Mouse (Mus musculus) spleen, adult 18-20 months (tissue): ENCODE measurements around the gene Spsb2.
"Not testable (repeated sequence)": the region's sequence is repeated elsewhere in the genome, so short reads cannot be mapped to it uniquely, and the experiment has no call there.

ENCODE experiments used
- DNase-seq, 2 experiments: peaks; one replicate each; pipeline ENCODE4 v3.0.0; 2022; ENCODE audit warnings: mixed read lengths in 2 of 2

Spsb2 gene

GRCm38 (mm10) chr6:124817563-124817962 is 9.1 kb downstream of the Spsb2 start:
- DNase-seq, result no peak

- no peak for DNase-seq
These were observed 9.5 kb downstream of the Spsb2 start for GRCm38 (mm10) chr6:124817971-124818370.

- no peak for DNase-seq
These were observed 12.4 kb downstream of the Spsb2 start for GRCm38 (mm10) chr6:124820891-124821290.

DNA sequence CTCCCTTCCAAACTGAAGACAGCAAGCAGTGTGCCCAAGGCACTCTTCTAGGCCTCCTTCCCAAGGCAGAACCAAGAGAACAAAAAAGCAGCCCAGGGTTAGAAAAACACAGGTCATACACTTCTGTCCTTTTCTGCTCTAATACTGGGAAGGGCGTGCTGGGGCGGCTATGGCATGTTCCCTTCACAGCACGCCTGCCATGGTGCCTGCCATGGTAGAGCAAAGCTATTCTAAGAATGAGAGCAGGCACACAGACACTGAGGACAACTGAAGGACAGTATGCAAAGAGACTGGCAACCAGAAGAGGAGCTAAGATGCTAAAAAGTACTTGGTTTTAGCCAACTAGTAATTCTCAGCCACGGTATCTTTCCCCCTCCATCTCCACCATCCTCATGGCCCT is 13.6 kb downstream of the Spsb2 start:
- no peak for DNase-seq

DNA sequence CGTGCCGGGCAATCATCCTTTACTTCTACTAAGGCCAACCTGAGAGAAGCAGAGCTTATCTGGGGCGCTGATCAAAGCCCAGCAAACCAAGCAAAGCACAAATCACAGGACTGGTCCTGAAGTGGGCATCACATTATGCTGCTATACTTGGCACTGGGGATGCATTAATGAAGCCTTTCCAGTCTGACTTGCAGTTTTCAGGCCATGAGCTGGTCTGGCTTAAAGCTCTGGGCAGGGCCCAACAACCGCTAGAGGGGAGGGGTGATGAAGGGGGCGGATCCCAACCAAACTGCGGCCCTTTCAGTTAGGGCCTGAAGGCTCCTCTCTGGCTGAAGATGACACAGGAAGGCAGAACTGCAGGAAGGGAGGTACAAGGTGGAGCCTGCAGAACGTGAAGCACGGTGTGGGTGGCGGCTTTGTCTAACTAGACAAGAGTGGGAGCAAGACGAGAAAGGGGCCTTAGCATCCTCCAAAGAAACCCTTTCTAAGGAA is 19.7 kb downstream of the Spsb2 start:
- peak; percentile 20 to 28 for DNase-seq

DNA sequence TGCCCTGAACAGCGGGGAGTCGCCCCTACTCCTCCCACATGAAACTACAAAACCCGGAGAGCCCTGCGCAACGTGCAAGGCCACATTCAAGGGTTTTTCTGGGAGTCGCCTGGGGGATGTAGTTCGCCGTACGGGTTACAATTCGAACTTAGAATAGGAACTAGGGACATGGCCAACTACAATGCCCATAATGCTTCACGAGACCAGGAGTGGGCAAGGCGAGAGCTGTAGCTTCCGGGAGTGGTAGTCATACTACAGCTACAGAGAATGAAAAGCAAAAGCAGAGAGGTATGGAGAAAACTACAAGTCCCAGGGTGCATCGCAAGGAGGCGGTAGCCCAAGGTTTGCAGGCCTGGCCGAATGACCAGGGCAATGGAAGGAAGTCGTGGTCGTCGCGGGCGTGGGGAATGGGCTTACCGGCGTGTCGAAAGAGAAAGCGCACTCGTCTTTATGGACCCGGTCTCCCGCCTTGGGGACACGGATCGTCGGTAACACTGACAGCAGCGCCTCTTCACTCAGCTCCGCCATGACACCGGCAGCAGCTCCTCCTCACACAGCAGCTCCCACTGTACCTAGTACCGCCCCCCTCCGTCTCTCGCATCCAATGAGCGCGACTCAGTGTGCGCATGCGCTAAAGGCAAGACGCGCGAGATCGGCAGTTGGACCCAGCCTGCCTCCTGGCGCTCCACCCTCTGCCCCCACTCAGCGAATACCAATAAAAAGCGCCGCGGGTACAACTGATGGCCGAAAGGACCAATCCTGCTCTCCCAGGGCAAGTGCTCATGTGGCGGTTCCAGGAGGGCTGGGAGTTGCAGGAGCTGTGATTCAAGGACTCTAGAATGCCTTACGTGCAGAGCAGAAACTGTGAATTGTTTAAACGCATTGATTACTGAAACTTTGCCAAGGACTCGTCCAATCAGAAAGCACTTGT is 20.7 kb downstream of the Spsb2 start, which contains the start of the genes Usp5 and Cdca3:
Gene Usp5, minus strand, starts transcription at position 617 of the 931 bp plus-strand sequence.
Gene Cdca3, plus strand, starts transcription at position 680 of the 931 bp plus-strand sequence.
- peak; percentile 90 to 97 for DNase-seq

- peak; percentile 82 to 84 for DNase-seq
These were observed 21.6 kb downstream of the Spsb2 start for GRCm38 (mm10) chr6:124829799-124830700.

GRCm38 (mm10) chr6:124831199-124831598 is 22.7 kb downstream of the Spsb2 start:
- not testable (repeated sequence) for DNase-seq

GRCm38 (mm10) chr6:124831649-124832048 is 23.2 kb downstream of the Spsb2 start:
- DNase-seq, result no peak

DNA sequence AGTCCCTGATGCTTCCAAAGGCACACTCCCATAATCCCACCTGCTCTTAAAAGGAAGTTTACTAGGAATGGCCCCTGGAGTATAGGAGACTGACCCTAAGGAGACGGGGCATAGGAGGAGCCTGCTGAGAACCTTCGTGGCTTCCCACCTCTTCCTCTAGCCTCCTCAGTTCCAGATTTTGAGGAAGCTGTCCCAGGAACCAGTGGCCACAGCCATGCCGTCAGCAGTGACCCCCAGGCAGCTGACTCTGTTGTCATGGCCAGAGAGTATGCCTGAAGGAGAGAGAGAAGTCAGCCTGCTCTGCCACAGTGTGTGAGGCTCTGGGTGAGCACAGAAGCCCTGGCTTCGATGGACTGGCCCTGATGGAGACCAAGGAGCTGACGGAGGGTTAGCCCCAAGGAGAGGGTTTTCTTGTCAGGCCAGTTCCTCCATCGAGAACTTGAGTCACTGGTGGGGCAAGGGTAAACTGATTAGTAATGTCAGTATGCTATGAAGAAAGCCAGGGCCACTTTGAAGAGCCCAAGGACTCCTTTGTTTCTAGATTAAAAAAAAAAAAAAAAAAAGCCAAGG is 26.1 kb downstream of the Spsb2 start:
- DNase-seq, result no peak

- no peak for DNase-seq
These were observed 27.1 kb downstream of the Spsb2 start for GRCm38 (mm10) chr6:124835531-124835930.

DNA sequence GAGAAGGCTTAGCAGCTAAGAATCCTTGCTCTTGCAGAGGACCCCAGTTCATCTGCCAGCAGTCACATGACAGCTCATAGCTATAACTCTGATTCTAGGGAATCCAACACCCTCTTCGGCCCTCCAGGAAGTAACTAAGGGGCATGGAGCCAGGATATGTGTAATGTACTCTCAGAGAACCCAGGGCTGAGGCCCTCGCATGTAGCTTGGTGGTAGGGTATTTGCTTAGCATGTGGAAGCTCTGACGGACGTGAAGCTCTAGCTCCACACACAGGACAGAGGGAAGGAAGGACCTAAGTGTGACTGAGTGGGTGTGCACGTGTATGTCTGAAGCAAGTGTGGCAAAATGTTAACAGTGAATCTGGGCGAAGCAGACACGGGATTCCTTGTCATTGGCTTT is 27.9 kb downstream of the Spsb2 start:
- no peak for DNase-seq

- no peak for DNase-seq
These were observed 31.3 kb downstream of the Spsb2 start for GRCm38 (mm10) chr6:124839805-124840204.

GRCm38 (mm10) chr6:124840241-124841167 is 32.0 kb downstream of the Spsb2 start, which contains the start of gene Gnb3:
Gene Gnb3, minus strand, starts transcription at chr6:124840275.
- no peak for DNase-seq

GRCm38 (mm10) chr6:124847305-124847704 is 38.8 kb downstream of the Spsb2 start:
- peak; percentile 67 to 91 for DNase-seq

- DNase-seq, result no peak
These were observed 42.1 kb downstream of the Spsb2 start for GRCm38 (mm10) chr6:124850535-124850934.

GRCm38 (mm10) chr6:124854647-124855046 is 46.2 kb downstream of the Spsb2 start:
- DNase-seq, result no peak

DNA sequence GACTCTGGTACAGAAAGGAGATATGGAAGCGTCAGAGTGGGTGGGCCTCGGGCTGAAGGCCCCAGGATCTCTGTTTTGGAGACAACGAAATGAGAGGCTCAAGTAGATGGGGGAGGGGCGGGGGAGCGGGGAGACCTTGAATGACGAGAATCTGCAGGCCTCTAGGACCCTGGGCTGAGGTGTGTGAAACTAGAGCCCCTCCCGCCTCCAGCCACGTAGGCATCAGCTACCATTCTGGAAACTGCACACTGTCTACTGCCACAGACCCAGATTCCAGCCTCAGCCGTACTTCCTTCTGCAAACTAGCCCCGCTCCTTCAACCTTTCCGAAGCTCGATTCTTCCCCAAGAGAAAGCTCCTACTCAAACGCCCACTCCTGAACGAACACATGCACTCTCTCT is 47.9 kb downstream of the Spsb2 start:
- DNase-seq, result no peak

- DNase-seq, result peak; percentile 62 to 72
These were observed 48.7 kb downstream of the Spsb2 start, which contains the start of gene P3h3 for GRCm38 (mm10) chr6:124856916-124857839. Gene P3h3, minus strand, starts transcription at chr6:124857752.

DNA sequence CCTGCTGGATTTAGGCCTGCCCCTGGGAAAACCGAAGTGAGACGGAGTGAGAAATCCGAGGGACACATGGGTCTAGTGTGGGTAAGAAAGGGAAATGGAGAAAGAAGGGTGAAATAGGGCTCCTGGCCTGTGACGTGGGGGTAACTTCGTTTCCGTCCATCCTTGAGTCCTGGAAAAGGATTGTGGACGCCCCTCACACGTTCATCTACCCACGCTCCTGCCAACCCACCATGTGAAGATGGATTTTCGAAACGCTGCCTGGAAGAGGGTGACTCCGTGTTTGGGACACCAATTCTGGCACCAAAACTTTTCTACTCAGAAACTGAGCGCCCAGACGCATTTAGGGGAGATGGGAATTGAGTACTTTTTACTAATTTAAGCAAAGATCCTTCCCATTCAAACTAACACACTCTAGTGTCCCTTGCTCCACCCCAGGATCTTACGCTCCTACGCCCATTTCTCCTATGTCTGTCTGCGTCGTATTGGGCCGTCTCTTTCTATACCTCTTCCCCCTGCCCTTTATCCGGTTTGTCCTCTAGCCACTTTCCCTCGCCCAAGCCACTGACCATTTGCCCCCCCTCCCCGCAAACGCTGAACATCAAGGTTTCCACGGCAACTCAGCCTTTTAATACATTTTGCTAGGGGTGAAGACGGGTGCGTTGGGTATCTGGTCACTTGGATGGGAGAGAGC is 49.5 kb downstream of the Spsb2 start:
- no peak for DNase-seq
